Mouse (Mus musculus) gonadal fat pad, adult 2 months (tissue): ENCODE measurements at regions not wholly inside any gene's neighbourhood (a gene's known extent, or its start where the extent isn't known, plus 50 kb on each side); places are given as distances from the start of the nearest gene placed in this dataset.

Experiments used
- DNase-seq: peaks from one replicate; pipeline ENCODE4 v3.0.0-alpha.2; 2012; ENCODE audit warnings: low read depth

DNA sequence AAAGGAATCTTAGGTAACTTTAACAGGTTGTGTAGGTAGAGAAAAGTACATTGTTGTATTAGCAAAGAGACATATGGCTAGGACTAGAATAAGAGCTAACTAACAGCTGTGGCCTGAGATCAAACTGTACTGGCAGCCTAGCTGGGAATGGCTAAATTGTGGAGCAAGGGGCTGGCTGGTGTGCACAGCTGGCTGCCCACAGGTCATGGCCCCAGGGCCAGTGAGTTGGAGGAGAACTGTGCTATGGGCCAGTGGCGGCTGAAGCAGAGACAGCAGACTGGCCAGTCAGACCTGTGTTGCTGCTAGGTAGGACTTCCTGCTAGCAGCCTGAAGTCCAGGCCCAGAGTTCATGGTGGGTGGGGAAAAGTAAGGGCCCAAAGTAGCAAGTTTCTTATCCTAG, 394.6 kb downstream of the Hace1 start:
- no peak for DNase-seq

DNA sequence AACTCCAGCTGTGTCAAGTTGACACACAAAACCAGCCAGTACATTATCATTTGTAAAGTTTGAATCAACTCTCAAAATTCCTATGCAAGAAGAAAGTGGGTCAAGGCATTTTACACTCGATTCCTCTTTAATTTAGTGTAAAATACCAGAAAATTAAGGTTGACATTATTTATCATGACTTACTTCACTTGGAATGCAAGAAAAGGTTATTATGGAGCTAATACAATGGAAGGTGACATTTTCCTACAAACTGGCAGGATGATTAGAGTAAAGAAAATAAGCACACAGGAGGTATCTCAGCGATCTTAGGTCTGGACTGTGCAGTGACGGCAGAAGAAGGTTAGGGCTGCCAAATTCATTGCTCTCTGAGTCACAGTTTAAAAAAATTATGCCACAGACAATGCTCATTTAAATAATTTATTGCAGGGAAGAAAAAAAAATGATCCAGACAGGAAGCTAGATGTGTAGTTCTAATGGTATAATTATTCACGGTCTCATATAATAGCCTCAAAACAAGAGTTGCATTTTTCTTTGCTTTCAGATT, 405.2 kb downstream of the Hace1 start:
- no peak for DNase-seq

DNA sequence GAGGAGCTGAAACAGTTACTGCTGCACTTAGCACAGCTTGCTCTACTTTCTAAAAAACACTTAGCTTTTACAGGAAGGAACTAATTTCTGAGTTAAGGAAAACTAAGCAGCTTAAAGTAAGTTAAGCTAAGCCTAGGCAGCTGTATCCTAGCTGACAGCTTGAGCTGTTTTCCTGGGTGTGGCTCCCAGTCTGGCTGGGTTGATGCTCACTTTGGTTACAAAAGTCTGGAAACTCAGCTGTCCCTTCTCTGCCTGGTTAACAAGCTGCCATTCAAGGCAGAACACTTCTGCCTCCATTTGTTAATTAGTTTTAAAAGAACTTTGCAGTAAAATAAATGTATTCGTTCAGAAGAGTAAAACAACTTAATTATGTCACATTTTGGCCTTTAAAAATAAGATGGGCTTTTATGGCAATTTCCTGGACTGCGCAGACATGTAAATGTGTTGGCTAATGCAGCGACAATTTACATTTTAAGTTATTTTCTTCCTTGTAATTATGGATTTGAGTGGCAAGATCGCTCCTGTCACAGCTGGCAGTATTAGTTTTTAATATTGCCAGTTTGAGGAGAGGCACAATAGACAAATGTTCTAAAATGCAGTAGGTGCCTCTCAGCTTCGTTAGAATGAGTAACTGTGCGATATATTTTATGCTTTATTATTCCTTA, 406.2 kb downstream of the Hace1 start:
- no peak for DNase-seq

DNA sequence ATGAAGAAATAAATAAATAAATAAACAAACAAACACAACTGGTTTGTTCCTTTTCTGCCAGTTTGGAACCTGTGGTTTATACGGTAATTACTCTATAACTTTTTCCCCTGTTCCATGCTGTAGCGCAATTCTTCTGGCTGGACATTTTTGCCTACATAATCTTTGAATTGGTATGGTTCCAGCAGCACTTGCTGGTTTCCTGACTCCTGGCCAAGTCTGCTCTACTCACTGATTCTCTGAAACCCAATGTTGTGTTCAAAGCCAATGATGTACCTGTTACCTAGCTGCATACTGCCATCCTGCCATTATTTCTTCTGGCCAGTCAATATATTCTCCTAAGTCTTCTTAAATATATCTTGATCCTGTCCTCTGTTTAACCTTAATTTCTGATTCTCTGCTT, 408.7 kb downstream of the Hace1 start:
- DNase-seq, result no peak

DNA sequence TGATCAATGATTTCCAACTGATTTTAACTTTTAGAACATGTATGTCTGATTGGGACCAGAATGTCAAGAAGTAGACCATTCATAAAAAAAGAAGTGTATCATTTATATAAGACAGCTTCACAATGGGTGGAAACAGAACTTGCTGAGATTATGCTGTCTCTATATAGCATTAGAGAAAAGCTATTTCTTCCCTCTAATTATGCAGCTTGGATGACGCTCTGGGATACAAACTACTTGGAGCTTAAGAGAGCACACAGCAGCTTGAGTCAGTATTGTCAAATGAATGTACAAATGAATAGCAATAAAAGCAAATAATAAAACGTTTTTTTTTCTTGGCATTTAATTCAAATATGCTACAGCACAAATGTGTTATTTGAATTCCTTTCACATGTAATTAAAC, 428.7 kb downstream of the Hace1 start:
- DNase-seq, result no peak

DNA sequence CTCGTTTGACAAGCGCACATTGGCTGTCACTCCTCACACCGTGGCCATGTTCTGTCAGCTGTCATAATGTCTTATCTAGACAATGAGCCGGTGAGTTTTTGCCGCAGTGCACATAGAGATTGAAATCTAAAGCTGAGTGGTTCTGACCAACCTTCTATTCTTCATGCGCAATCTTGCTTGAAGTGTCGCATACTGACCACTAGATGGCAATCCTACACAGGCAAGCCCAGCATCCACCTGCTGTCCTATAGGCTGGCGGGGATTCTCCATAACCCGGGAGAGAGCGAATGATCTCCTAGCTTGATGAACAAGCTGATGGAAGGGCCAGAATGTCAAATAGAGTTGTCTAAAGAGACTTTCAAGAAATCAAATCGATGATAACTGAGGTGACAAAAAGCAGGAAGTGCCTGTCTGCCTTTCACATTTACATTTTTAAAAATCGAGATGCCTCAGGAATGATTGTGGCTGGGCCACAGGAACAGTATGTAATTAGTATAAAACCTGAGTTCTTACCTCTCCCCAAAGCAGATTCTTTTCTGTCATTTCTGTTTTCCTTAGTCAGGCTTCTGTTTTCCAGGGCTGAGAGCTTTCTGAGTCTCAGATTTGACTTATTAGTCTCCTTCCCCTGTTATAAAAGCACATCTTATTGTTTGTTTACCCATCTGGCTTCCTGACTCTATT, 434.4 kb downstream of the Hace1 start:
- no peak for DNase-seq

DNA sequence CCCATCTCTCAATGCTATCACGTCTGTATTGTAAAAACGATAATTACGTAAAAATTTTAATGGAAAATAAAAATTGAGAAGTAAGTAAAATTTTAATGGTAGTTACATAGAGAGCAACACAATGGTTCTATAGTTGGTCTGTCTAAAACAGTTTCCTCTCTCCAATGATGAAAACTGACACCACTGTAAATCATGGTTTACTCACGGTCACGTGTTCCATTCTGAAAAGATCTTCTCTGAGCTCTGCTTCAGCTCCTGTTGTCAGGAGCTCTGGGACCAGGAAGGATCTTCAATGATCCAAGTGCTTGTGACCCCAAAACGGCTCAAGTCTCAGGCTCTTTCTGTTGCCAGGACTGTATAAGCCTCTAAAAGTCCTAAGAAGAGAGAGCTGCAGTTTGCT, 435.0 kb downstream of the Hace1 start:
- DNase-seq, result no peak

DNA sequence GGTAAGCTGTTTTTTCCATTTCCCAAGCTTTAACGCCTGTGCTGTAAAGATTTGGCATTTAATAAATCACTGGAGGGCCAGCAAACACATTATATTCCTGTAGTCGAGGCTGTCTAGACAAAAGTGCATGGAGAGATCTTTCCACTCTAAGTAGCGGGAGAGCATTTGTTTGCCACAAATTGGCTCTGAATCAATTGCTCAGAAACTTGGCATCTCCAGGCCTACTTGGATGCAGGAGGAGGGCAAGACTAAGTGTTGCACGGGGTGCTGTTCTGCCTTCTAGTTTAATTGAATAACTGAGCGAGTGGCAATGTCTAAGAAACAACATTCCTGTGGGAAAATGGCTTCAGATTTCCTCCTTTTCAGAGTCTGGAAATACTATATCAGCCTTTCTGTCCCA, 438.7 kb downstream of the Hace1 start:
- DNase-seq, result no peak

DNA sequence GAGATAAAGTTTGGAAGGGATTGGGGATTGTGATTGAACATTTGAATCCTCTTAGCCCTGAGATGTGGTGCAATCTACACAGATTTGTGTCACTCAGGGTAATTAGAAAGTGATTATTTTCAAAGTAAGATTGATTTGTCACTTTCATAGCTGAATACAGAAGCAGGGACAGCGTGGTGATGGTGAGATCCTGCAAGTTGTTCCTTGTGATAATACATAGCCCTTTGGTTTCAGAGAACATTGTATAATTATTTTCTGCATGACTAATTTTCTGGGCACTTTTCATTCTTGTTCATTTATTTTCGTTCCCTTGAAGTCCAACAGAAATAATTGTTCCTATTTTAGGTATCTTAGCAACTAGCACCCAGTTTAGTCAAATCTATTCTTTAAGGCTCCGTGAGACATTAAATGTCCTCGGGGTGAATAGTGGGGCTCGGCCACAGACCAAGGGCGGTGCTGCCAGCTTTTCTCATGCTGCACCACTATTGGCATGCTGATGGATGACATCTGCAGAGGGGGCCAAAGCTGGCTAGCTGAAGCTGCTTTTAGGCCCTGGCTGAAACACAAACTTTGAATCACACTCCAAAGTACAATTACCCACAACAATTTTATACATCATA, 468.0 kb downstream of the Hace1 start:
- no peak for DNase-seq

DNA sequence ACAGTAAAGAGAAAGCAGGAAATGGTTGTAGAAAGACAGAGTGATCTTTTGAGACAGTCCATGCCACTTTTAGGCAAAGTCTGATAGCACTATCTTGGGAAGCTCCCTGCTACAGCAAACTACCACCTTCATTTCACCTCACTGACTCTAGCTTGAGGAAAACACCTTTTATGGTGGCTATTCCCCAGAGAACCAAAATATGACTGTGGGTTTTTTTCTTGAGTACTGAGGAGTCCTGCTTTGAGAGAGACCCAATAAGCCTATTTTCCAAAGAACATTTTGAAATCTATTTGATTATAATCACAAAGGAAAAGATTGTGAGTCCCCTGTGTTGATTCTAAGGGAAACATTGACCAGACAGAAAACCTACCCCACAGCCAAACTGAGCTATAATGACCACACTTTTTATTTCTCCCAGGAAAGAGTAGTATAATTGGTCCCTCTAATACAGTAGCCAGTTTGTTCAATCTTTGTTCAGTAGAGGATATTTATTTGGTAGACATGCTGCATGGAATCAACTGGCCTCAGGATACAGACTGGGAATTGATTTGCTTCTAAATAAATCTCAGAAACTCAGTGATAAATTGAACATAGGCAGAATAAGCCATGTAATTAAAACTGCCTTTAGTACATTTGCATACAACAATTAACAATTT, 468.6 kb downstream of the Hace1 start:
- DNase-seq, result no peak

DNA sequence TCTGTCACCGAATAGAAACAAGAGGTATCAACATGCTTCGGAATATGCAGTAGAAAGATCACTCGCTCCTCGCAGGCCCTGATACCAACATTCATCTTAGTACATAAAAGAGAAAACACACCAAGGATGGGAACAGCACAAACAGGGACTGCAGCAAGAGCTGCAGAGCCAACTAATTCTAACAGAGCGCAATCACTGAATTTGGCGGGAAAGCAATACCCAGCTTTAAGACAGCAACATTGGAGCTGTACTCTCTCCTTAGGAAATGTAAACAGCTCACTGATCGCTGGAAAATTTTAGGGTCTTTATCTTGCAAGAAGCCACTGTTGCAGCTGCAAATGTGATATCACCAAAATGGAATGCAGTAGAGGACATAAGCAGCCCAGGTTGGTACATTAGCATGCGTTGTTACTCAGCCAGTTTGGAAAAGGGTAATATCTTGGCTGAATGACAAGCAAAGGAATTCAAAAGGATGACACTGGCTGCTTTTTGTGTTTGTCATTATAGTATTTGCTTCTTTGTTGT, 469.3 kb downstream of the Hace1 start:
- DNase-seq, result no peak

DNA sequence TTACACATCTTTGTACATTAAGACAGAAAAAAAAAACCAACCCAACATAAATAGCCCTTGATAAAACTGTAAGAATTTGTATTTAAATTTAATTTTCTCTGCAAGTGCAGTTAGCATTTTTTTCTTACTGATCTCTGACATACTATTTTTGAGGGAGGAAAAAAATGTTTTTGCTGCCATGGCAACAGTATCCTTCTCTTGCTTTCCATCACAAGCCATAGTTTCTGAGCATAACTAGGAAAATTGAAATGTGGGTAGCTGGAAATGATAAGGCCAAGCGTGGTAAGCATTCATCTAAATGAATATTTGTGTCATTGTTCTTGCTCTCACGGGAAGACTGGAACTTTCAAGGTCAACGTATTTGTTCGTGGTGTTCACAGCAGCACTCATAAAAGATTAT, 470.0 kb downstream of the Hace1 start:
- DNase-seq, result no peak

DNA sequence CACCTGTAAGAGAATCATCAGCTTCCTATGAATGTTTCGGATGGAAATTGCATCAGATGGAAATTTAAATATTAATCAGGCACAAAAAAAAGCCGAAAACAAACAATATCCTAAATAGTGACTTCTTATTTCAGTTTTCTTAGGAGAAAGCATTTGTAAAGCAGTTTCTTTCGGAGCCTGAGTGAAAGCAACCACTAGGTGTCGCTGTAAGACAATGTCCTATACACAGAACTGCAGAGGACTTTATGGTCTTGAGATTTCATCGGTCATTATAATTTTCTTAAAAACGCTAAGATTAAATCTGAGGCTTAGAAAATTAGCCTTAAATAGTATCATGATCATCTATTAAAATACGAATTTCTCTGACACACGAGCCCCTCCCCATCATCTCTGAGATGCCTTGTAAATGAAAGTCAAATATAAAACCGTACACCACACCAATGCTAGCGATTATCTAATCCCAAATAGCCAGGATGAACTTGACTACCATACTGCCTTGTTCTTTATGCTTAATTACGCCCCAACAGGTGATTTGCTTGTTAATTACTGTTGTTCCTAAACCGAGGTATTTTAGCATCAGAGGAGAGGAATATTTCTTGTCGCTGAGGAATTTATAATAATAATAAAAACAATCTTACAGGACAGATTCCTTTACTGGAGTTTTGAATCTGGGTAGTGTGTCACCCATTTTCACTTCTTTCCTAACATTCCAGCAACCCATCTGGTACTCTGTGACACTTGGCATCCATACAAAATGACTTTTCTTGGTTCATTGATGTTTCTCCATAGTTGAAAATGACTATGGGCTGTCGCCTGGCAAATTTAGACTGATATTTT, 480.0 kb downstream of the Hace1 start:
- no peak for DNase-seq

DNA sequence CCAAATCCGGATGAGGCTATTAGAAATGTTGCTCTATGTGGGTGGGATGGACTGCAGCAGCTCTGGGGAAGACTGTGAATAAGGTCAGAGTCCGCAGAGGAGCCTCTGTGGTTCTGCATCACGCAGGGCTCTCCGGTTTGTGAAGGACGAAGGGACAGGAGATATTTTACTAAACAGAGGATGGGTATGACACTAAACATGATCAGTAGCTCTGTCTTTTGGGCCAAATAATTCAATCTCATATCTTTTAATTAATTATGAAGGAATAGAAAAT, 480.5 kb downstream of the Hace1 start:
- DNase-seq, result no peak

DNA sequence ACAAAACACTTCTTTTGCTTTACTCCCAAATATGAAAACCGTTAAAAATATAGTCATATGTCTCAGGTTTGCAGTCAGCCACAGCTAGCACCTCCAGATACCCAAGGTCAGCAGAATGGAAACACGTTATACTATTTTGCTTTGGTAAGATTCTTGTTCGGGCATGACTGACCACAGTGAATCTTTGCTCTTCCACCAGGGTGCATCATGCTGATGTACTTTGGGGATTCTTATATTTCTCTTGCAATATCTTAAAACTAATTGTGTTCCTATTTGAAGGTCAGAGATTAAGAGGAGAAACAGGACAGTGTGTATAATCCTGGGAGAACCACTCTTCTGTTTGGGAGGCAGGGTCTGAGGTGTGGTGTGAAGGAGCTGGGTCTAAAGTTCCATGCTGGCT, 481.7 kb downstream of the Hace1 start:
- no peak for DNase-seq

DNA sequence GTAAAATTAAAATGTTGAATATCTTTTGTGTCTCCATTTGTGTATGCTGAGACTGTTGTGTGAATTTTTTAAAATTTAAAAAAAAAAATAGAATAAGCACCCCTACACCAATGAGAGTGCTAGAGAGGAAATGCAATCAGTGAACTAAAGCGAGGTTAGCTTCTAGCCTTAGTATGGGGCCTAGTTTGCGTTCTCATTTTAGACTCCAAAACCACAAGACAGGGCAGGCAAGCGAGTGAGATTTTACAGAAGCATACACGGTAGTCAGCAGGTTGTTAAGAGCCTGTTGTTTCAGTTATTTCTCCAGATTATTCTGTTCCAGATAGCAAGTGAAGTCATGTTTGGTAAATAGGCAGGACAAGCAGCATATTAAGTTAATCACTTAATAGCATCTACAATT, 486.2 kb downstream of the Hace1 start:
- DNase-seq, result no peak

DNA sequence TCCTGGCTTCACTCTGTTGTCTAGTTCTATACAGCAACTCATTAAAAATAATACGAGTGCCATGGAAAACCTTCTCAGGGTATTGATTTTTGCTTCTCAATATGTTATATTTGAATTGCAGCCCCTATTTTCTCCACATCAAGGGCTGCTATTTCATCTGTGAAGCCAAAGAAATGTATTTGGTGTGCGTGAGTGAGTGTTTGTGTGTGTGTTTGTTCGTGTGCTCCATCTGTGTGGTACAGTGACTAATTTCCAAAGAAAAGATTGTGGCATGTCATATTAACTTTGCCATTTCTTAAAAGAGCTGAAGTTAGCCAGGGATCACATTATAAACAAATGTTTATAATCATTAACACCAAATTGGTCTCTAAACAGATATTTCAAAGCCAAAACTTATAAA, 493.1 kb downstream of the Hace1 start:
- DNase-seq, result no peak

DNA sequence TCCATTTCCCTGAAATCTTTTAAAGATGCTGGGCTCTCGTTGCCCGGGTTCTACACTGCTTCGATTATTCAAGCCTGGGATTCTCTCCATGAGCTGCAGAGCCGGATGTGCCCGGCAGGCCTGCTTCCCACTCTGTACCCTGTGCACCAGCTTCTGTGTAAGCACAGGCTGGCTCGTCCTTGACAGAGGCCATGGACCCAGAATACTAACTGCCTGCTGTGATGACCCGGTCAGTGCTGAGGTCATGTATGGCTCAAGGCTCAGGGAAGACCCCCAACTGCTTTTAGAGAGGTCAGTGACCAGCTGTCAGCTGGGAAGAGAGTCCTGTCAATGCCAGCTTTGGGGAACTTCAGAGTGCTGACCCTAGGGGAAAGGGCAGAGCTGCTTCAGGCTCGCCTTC, 493.6 kb downstream of the Hace1 start:
- DNase-seq, result no peak

DNA sequence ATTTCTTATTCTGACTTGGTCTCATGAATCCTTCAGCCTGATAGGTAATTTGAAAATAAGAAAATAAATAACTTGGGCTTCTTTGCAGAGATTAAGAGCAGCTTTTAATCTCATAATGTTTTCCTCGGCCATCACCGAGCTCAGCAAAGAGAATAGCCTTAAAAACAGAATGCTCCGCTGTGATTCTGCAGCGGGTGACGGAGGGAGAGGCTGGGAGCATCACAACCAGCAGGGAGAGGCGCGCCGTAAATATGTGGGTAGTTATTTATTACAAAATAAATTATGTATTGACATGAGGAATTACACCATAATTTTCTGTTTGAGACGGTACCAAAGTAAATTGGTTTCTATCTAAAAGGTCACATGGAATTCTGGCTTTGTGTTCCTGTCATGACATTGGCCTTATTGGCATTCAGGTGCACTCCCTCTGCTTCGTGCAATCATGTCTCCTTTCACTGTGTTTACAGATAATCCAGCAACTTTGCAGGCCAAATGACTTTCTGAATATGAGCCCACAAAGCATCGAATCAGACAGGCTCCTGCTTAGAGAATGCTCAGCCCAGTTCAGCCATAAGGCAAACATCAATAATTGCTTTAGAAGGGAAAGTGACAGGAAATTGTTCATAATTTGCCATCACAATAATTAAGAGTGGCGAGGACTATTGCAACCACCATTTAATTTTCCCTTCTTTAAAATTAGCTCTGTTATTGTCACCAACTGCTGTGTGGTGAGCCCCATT, 494.4 kb downstream of the Hace1 start:
- no peak for DNase-seq

DNA sequence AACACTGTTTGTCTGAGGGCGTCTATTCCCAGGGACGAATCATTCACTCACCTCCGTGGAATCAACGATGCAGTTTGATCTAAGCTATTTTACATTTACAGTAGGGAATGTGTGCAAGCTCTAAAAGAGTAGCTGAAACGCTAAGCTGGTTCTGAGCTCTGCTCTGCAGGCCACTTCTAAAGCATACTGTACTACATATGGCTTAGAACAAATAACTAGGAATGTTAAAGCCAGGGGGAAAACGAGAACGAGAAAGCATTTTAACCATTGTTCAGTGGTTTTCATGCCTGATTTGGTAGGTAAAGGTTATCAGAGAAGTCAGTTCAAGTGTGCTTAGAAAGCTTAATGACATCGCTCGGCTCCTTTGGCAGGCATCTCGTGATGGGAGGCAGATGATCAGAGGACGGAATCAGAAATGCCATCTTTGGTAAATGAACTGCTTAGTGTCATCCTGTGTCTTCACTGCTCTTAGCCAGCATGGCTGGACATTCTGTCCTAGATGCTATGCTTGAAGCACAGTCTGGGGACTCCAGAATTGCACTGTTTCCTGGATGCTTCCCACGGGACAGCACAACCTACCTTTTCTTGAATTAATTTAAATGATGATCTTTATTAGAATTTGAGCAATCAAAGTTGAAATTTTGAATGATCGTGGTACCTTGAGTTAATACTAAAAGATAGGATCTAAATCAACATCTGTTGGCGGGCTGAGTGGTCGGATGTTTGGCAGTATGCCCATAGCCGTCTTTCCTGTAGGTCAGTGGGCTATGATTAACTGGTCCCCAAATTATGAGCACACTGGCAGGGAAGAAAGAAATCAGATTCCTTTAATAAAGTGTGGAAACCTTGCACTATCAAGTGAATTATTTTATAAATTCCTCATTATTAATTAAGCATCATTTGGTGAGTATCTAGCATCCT, 495.2 kb downstream of the Hace1 start:
- DNase-seq, result no peak
